Mouse (Mus musculus) frontal cortex, postnatal 10 days (tissue): ENCODE measurements around the gene Proca1.

Experiments
- DNase-seq, 2 experiments: peaks; one replicate each; pipeline ENCODE4 v3.0.0; 2022; ENCODE audit warnings: low spot score in 2 of 2, mixed read lengths in 1 of 2

Gene Proca1

DNA sequence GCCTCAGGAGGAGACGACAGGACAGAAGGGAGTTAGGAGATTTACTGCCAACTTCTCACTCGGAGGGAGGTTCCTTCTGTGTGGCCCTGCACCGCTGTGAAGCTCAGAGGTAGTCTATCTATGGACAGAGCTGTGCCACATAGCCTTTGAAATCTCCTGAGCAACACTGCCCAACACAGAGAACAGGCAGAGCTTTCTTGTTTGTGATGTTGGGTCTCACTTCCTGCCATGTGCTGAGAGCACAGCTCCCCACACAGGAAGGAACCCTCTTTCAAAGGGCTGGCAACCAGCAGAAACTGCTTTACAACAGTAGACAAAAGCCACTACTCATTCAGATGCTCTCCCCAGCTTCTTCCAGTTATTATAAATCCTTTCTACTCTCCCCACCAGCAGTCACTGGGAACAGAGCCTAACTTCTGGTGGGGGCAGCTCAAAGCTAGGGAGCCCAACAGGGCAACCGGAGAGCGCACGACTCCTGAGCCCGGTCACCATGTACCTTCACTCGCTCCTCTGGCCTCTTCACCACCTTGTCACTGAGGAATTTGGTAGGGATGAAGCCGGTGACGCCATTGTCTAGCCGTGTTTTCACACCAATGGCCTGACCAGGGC, 22.6 kb downstream of the Proca1 start:
- peak in 1 of 2 experiments; percentile 24 for DNase-seq

- DNase-seq, result no peak
These were observed 30.4 kb downstream of the Proca1 start for GRCm38 (mm10) chr11:78223586-78223985.

DNA sequence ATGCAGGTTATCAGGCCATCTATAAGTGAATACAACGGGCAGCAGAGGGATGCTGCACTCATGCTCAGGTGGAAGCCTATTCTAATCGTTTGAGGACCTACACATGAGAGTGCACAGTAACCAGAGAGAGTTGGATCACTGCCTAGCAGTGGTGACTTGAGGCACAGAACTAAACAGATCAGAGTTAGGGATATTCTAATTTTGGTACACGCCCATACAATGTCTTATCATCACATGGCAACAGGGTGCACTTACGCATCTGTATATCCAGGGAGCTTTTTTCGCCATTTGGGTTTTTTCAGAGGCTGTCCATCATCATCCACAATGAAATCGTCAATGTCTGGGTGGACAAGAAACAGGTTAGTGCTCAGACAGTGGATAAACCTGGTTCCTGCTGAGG, 38.3 kb downstream of the Proca1 start:
- no peak for DNase-seq

- DNase-seq, result peak; percentile 16 to 22
These were observed 47.1 kb downstream of the Proca1 start for GRCm38 (mm10) chr11:78240193-78240857.

GRCm38 (mm10) chr11:78245261-78245626, 52.1 kb downstream of the Proca1 start:
- DNase-seq, result no peak

GRCm38 (mm10) chr11:78245627-78246317, 52.6 kb downstream of the Proca1 start, which contains the start of the genes Sdf2 and Supt6:
Sdf2 (plus strand) TSS chr11:78245746.
Supt6 (minus strand) TSS chr11:78245987.
- peak; percentile 70 to 83 for DNase-seq

DNA sequence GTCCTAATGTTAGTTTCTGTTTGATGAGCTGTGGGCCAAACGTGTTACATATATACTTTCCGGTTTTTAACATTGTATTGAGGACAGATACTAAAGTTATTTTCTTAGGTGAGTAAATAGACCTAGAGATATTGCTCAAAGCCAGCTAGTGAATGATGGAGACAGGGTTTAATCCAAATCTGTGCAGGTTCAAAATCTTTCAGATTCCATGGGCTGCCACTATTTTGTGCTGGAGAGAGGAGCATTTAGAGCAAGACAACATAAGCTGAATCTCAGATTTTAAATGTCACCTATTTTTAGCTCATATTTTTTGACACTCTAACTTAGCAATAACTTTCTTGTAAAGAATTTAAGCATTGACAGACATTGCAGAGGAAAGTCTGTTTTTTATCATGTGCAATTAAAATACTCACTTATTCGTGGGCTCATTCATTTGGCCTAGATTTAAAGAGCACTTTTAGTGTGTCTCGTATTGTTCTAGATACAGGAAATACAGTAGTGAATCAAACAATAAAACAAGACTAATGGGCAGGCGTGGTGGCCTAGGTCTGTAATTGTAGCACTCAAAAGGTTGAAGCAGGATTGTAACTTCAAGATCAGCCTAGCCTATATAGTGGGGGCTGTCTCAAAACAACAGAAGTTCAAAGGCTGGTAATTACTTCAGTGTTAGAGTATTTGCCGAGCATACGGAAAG, 53.3 kb downstream of the Proca1 start:
- DNase-seq, result no peak

DNA sequence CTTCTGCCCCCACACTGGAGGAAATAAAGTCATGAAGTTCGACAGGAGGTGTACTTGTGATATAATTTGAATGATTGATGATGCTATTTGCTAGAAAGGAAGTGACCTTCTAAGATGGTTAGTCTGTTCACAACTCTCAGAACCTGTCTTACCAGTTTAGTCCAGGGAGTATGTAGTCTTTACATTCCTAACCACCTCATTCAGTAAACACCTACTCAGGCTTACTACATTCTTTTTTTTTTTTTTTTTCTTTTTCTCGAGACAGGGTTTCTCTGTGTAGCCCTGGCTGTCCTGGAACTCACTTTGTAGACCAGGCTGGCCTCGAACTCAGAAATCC, 53.8 kb downstream of the Proca1 start:
- DNase-seq, result no peak

GRCm38 (mm10) chr11:78247727-78248140, 54.5 kb downstream of the Proca1 start:
- DNase-seq, result no peak
